Mouse (Mus musculus) MEL (cell line): ENCODE measurements around the gene Btg1. TPM values are rescaled to one million over a fixed set of nuclear protein-coding genes. Genes with fewer than 3 reads are reported as not detected.

ENCODE experiments used
- DNase-seq: peaks from one replicate; pipeline ENCODE4 v3.0.0; 2011; ENCODE audit warnings: low read depth, low spot score
- H3K27ac ChIP-seq: 2 replicates; pipeline ENCODE4 v1.5.1; 2012; ENCODE audit warnings: low read depth, mild to moderate bottlenecking, control low read depth, low read length, moderate library complexity; ENCODE audit not compliant: control insufficient read depth
- H3K27me3 ChIP-seq, 2 experiments: fragments of 150-350 bp in 1 of 2; sonication (generic) in 1 of 2; 2 replicates each; pipeline ENCODE4 v1.6.1; 2012; ENCODE audit warnings: low read length in 2 of 2, mild to moderate bottlenecking in 2 of 2, improper control_type of control experiment in 1 of 2, moderate library complexity in 1 of 2; ENCODE audit not compliant: insufficient read depth in 2 of 2, control insufficient read depth in 1 of 2
- H3K36me3 ChIP-seq, 2 experiments: 2 replicates each; pipeline ENCODE4 v1.6.1; 2012 to 2014; ENCODE audit warnings: low read length in 2 of 2, improper control_type of control experiment in 1 of 2, inconsistent platforms in 1 of 2, mild to moderate bottlenecking in 1 of 2; ENCODE audit not compliant: insufficient read depth in 2 of 2, control insufficient read depth in 1 of 2
- H3K4me1 ChIP-seq, 2 experiments: fragments of 150-350 bp in 1 of 2; sonication (generic) in 1 of 2; 2 replicates each; pipeline ENCODE4 v1.6.1; 2012; ENCODE audit warnings: low read length in 2 of 2, improper control_type of control experiment in 1 of 2, mild to moderate bottlenecking in 1 of 2; ENCODE audit not compliant: insufficient read depth in 2 of 2, control insufficient read depth in 1 of 2
- H3K4me3 ChIP-seq, 2 experiments: fragments of 150-350 bp in 1 of 2; sonication (generic) in 1 of 2; 2 replicates each; pipeline ENCODE4 v1.5.1; 2012; ENCODE audit warnings: low read depth in 2 of 2, low read length in 2 of 2, mild to moderate bottlenecking in 2 of 2, moderate library complexity in 2 of 2, control low read depth in 1 of 2, improper control_type of control experiment in 1 of 2; ENCODE audit not compliant: control insufficient read depth in 1 of 2, insufficient read depth in 1 of 2
- H3K79me2 ChIP-seq: 2 replicates; pipeline ENCODE4 v1.6.1; 2012; ENCODE audit warnings: mild to moderate bottlenecking, low read length, moderate library complexity; ENCODE audit not compliant: control insufficient read depth, poor library complexity, insufficient read depth
- H3K9ac ChIP-seq: 2 replicates; pipeline ENCODE4 v1.6.1; 2012; ENCODE audit warnings: low read depth, mild to moderate bottlenecking, control low read depth, low read length, moderate library complexity; ENCODE audit not compliant: control insufficient read depth, poor library complexity, severe bottlenecking
- H3K9me3 ChIP-seq: fragments of 150-350 bp; sonication (generic); replicated peaks from 2 replicates; pipeline ENCODE4 v1.6.1; 2012; ENCODE audit warnings: mild to moderate bottlenecking, low read length, improper control_type of control experiment, moderate library complexity; ENCODE audit not compliant: insufficient read depth
- CHD2 ChIP-seq: IDR thresholded peaks from 2 replicates; pipeline ENCODE4 v1.6.1; 2011; ENCODE audit warnings: low read length, improper control_type of control experiment
- CTCF ChIP-seq, 3 experiments: IDR thresholded peaks in 2 of 3; conservative IDR thresholded peaks in 1 of 3; 2 replicates each; pipeline ENCODE4 v1.5.1; 2011 to 2012; ENCODE audit warnings: low read length in 3 of 3, low read depth in 2 of 3, mild to moderate bottlenecking in 2 of 3, improper control_type of control experiment in 1 of 3, inconsistent platforms in 1 of 3, mixed read lengths in 1 of 3, moderate library complexity in 1 of 3; ENCODE audit not compliant: control insufficient read depth in 1 of 3, insufficient read depth in 1 of 3, poor library complexity in 1 of 3, severe bottlenecking in 1 of 3
- ELF1 ChIP-seq: IDR thresholded peaks from 2 replicates; pipeline ENCODE4 v1.6.1; 2014; ENCODE audit warnings: low read depth, mild to moderate bottlenecking, inconsistent platforms, low read length, improper control_type of control experiment, moderate library complexity
- EP300 ChIP-seq, 2 experiments: IDR thresholded peaks; 2 replicates each; pipeline ENCODE4 v1.6.1; 2011; ENCODE audit warnings: improper control_type of control experiment in 2 of 2, low read length in 2 of 2, low read depth in 1 of 2, mild to moderate bottlenecking in 1 of 2
- GABPA ChIP-seq: IDR thresholded peaks from 2 replicates; pipeline ENCODE4 v1.6.1; 2012; ENCODE audit warnings: low read depth, mild to moderate bottlenecking, inconsistent platforms, low read length, improper control_type of control experiment, moderate library complexity
- HCFC1 ChIP-seq: IDR thresholded peaks from 2 replicates; pipeline ENCODE4 v1.6.1; 2012; ENCODE audit warnings: low read depth, mild to moderate bottlenecking, inconsistent platforms, low read length, improper control_type of control experiment, moderate library complexity
- JUND ChIP-seq: IDR thresholded peaks from 2 replicates; pipeline ENCODE4 v1.6.1; 2011; ENCODE audit warnings: low read depth, mild to moderate bottlenecking, improper control_type of control experiment, low read length
- MAFK ChIP-seq: IDR thresholded peaks from 2 replicates; pipeline ENCODE4 v1.6.1; 2011; ENCODE audit warnings: low read depth, mild to moderate bottlenecking, low read length, improper control_type of control experiment, borderline replicate concordance
- MAX ChIP-seq: IDR thresholded peaks from 2 replicates; pipeline ENCODE4 v1.6.1; 2011; ENCODE audit warnings: low read length, improper control_type of control experiment
- MAZ ChIP-seq: IDR thresholded peaks from 2 replicates; pipeline ENCODE4 v1.6.1; 2012; ENCODE audit warnings: low read depth, mild to moderate bottlenecking, inconsistent platforms, low read length, improper control_type of control experiment
- MEF2A ChIP-seq: IDR thresholded peaks from 2 replicates; pipeline ENCODE4 v1.6.1; 2014; ENCODE audit warnings: low read depth, mild to moderate bottlenecking, inconsistent platforms, low read length, improper control_type of control experiment; ENCODE audit not compliant: poor library complexity, insufficient replicate concordance, severe bottlenecking; ENCODE audit errors: extremely low read depth
- MYB ChIP-seq: IDR thresholded peaks from 2 replicates; pipeline ENCODE4 v1.6.1; 2011; ENCODE audit warnings: mild to moderate bottlenecking, low read depth, low read length, improper control_type of control experiment
- NELFE ChIP-seq: IDR thresholded peaks from 2 replicates; pipeline ENCODE4 v1.6.1; 2011; ENCODE audit warnings: low read depth, low read length, improper control_type of control experiment
- POLR2A ChIP-seq, 2 experiments: IDR thresholded peaks; 2 replicates each; pipeline ENCODE4 v1.6.1; 2011 to 2012; ENCODE audit warnings: low read length in 2 of 2, mild to moderate bottlenecking in 2 of 2, control low read depth in 1 of 2, improper control_type of control experiment in 1 of 2, low read depth in 1 of 2, moderate library complexity in 1 of 2; ENCODE audit not compliant: control insufficient read depth in 1 of 2, insufficient read depth in 1 of 2, poor library complexity in 1 of 2
- RAD21 ChIP-seq: IDR thresholded peaks from 2 replicates; pipeline ENCODE4 v1.6.1; 2011; ENCODE audit warnings: mild to moderate bottlenecking, low read depth, low read length, improper control_type of control experiment
- SIN3A ChIP-seq: IDR thresholded peaks from 2 replicates; pipeline ENCODE4 v1.6.1; 2012; ENCODE audit warnings: low read length, improper control_type of control experiment, inconsistent platforms
- SMC3 ChIP-seq: IDR thresholded peaks from 2 replicates; pipeline ENCODE4 v1.6.1; 2011; ENCODE audit warnings: low read depth, low read length, improper control_type of control experiment
- TBP ChIP-seq: IDR thresholded peaks from 2 replicates; pipeline ENCODE4 v1.8.0; 2011; ENCODE audit warnings: low read depth, low read length, improper control_type of control experiment
- UBTF ChIP-seq: IDR thresholded peaks from 2 replicates; pipeline ENCODE4 v1.6.1; 2012; ENCODE audit warnings: low read depth, mild to moderate bottlenecking, inconsistent platforms, low read length, improper control_type of control experiment, moderate library complexity, borderline replicate concordance; ENCODE audit not compliant: insufficient read depth
- ZC3H11A ChIP-seq: IDR thresholded peaks from 2 replicates; pipeline ENCODE4 v1.6.1; 2012; ENCODE audit warnings: low read depth, mild to moderate bottlenecking, inconsistent platforms, low read length, improper control_type of control experiment
- ZKSCAN1 ChIP-seq: IDR thresholded peaks from 2 replicates; pipeline ENCODE4 v1.6.1; 2012; ENCODE audit warnings: low read depth, mild to moderate bottlenecking, inconsistent platforms, low read length, improper control_type of control experiment, moderate library complexity
- ZMIZ1 ChIP-seq: IDR thresholded peaks from 2 replicates; pipeline ENCODE4 v1.6.1; 2012; ENCODE audit warnings: low read depth, mild to moderate bottlenecking, inconsistent platforms, low read length, improper control_type of control experiment, moderate library complexity
- polyA plus RNA-seq, 2 experiments: library from polyadenylated mRNA; stranded (reverse) in 1 of 2; unstranded in 1 of 2; fragments of >175 nt in 1 of 2; fragments of >200 nt in 1 of 2; gene quantifications; 2 replicates each; pipeline versions ENCODE4 v1.2.1 to v1.2.4; 2012; ENCODE audit warnings: low replicate concordance in 2 of 2, low read depth in 1 of 2; ENCODE audit not compliant: insufficient read length in 2 of 2, insufficient read depth in 1 of 2, missing spikeins in 1 of 2
- total RNA-seq: library from RNA; depleted of rRNA; stranded (reverse); fragments of 300-350 nt; gene quantifications from 2 replicates; pipeline ENCODE4 v1.2.3, GENCODE M21; 2012

The Btg1 gene
- total and polyA plus RNA-seq, 3 experiments, result 2.0 to 4.8 TPM; not detected in 1

GRCm38 (mm10) chr10:96578924-96579323 is 37.9 kb upstream of the Btg1 start:
- no peak for DNase-seq
- no peak overlapping the region for H3K27ac ChIP-seq

GRCm38 (mm10) chr10:96579436-96579835 is 37.4 kb upstream of the Btg1 start:
- no peaks in the 10 kb centered on the region for H3K4me1 ChIP-seq
- TF ChIP-seq JUND (no peak), ZMIZ1 (no peak), CHD2 (no peak), NELFE (no peak), MEF2A (no peak), ZKSCAN1 (no peak), CTCF (IDR thresholded peaks at IDR 0.05 in 2 of 3, conservative IDR thresholded peaks at IDR 0.05 in 1 of 3; ENCODE audit: control insufficient read depth in 1 of 3, insufficient read depth in 1 of 3, low read depth in 2 of 3, low read length in 3 of 3, poor library complexity in 1 of 3, severe bottlenecking in 1 of 3) (no peak), POLR2A (IDR thresholded peaks at IDR 0.05; ENCODE audit: control insufficient read depth in 1 of 2, insufficient read depth in 1 of 2, low read depth in 1 of 2, low read length in 2 of 2, poor library complexity in 1 of 2) (no peak), ZC3H11A (no peak), EP300 (IDR thresholded peaks at IDR 0.05; ENCODE audit: low read depth in 1 of 2, low read length in 2 of 2) (no peak), SIN3A (no peak), RAD21 (no peak), SMC3 (no peak), MYB (no peak)
- no peak overlapping the region for H3K27ac ChIP-seq
- no peaks in the 10 kb centered on the region for H3K79me2 ChIP-seq
- no peak overlapping the region for H3K4me3 ChIP-seq
- H3K27me3 ChIP-seq, result no peaks in the 10 kb centered on the region
- DNase-seq, result no peak
- H3K36me3 ChIP-seq, result no peaks in the 10 kb centered on the region
- H3K9ac ChIP-seq, result no peak overlapping the region
- H3K9me3 ChIP-seq, result no peaks in the 10 kb centered on the region

More at GRCm38 (mm10) chr10:96578924-96579323, 37.9 kb upstream of the Btg1 start:
- Histone ChIP-seq H3K9me3 (no peaks in the 10 kb centered on the region), H3K36me3 (no peaks in the 10 kb centered on the region), H3K4me3 (no peak overlapping the region), H3K4me1 (no peaks in the 10 kb centered on the region), H3K79me2 (no peaks in the 10 kb centered on the region), H3K9ac (no peak overlapping the region), H3K27me3 (no peaks in the 10 kb centered on the region)
- TF ChIP-seq SIN3A, result no peak
- no peak for TF ChIP-seq UBTF
- TF ChIP-seq MAZ, result no peak
- no peak for TF ChIP-seq SMC3
- TF ChIP-seq JUND, result no peak
- TF ChIP-seq MAX, result no peak
- TF ChIP-seq ZC3H11A, result no peak
- no peak for TF ChIP-seq ELF1
- TF ChIP-seq GABPA, result no peak
- TF ChIP-seq HCFC1, result no peak
- no peak for TF ChIP-seq TBP
- TF ChIP-seq MAFK, result no peak
